Mouse (Mus musculus) hindbrain, embryonic 12.5 days (tissue): Measurements from ENCODE around the gene Fkbp9. TPM values are rescaled to one million over a fixed set of nuclear protein-coding genes. Genes with fewer than 3 reads are reported as not detected.

Experiments
- ATAC-seq: fragments of 200-750 bp; cut with Nextera tagmentation; 2 replicates; pipeline ENCODE4 v1.8.0; 2017; ENCODE audit warnings: moderate TSS enrichment; ENCODE audit not compliant: low FRiP score
- H3K27ac ChIP-seq: fragments of 300-500 bp; sonication (generic); 2 replicates; pipeline ENCODE4 v1.5.1; 2016; ENCODE audit warnings: mild to moderate bottlenecking
- H3K27me3 ChIP-seq: fragments of 300-500 bp; sonication (generic); 2 replicates; pipeline ENCODE4 v1.6.1; 2016; ENCODE audit warnings: mild to moderate bottlenecking
- H3K36me3 ChIP-seq: fragments of 300-500 bp; sonication (generic); 2 replicates; pipeline ENCODE4 v1.6.1; 2016; ENCODE audit warnings: mild to moderate bottlenecking
- H3K4me1 ChIP-seq: fragments of 300-500 bp; sonication (generic); 2 replicates; pipeline ENCODE4 v1.6.1; 2016
- H3K4me2 ChIP-seq: fragments of 300-500 bp; sonication (generic); replicated peaks from 2 replicates; pipeline ENCODE4 v1.6.1; 2016; ENCODE audit warnings: mild to moderate bottlenecking
- H3K4me3 ChIP-seq: fragments of 300-500 bp; sonication (generic); 2 replicates; pipeline ENCODE4 v1.5.1; 2016; ENCODE audit warnings: mild to moderate bottlenecking
- H3K9ac ChIP-seq: fragments of 300-500 bp; sonication (generic); 2 replicates; pipeline ENCODE4 v1.6.1; 2016; ENCODE audit warnings: mild to moderate bottlenecking, moderate library complexity
- H3K9me3 ChIP-seq: fragments of 300-500 bp; sonication (generic); replicated peaks from 2 replicates; pipeline ENCODE4 v1.6.1; 2016; ENCODE audit warnings: mild to moderate bottlenecking
- WGBS: fragments of 180-500 bp; shearing (Covaris S2); methylation state at CpG from one replicate; pipeline ENCODE4 v1.1.7; 2016; 5-methylcytosine and 5-hydroxymethylcytosine counted together
- polyA plus RNA-seq: library from polyadenylated mRNA; unstranded; fragments of >200 nt; fragmentation: Nextera tagmentation; extraction: Ambion mirVana; gene quantifications from 2 replicates; pipeline ENCODE4 v1.2.1, GENCODE M21; 2016

Fkbp9 gene
- polyA plus RNA-seq, 1 experiment from 2014 or later, result 92.2 TPM

DNA sequence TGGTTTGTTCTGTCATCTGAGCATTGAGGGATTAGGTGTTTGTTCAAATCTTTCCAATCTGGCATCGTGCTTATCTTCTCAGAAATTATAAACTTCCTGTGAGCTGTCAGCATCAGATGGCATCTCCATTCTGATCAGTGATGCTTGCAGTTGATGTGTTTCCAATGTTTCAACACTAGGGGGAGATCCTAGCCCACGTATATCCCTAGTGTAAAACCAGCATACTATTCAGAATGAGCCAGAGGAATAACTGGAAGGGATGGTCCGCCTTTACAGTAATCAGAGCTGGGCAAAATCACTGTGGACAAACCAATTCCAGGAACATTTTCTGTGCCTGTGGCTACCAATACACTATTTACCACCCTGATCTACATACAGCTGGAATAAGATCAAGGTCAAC lies 23.2 kb upstream of the Fkbp9 start:
- no peak overlapping the region for H3K4me3 ChIP-seq
- no peak overlapping the region for H3K27ac ChIP-seq
- H3K36me3 ChIP-seq, result no peaks in the 10 kb centered on the region
- WGBS, result 16% methylated on average over 3 of the region's 3 CpGs
- H3K9ac ChIP-seq, result no peak overlapping the region
- H3K4me1 ChIP-seq, result no peaks in the 10 kb centered on the region
- 0 out of 2 replicates have a peak, but pooled peaks cover 2% of the 10 kb centered on the region for H3K27me3 ChIP-seq
- H3K4me2 ChIP-seq, result no peak overlapping the region
- no peaks in the 10 kb centered on the region for H3K9me3 ChIP-seq
- peak; percentile 80 for ATAC-seq

DNA sequence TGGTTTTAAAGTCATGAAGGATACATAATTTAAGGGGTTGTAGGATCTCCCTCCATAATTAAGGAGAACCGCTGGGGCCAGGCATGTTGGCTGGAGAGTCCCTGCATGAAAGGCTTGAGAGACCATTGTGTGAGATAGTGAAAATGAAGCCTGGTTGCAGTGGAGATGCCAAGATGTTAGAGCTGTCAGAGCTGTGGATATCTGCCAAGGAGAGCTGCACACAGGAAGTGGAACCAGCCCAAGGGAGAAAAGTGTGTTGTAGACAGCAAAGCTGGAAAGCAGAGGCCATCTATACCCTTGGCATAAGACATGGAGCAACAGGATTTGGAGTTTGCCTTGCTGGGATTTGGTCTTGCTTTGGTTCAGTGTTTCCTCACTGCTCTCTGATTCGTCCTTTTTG lies 18.5 kb upstream of the Fkbp9 start:
- H3K4me1 ChIP-seq, result no peaks in the 10 kb centered on the region
- H3K4me3 ChIP-seq, result no peak overlapping the region
- no peaks in the 10 kb centered on the region for H3K9me3 ChIP-seq
- 62% methylated on average over 2 of the region's 2 CpGs for WGBS
- H3K27ac ChIP-seq, result no peak overlapping the region
- H3K4me2 ChIP-seq, result no peak overlapping the region
- H3K36me3 ChIP-seq, result no peaks in the 10 kb centered on the region
- no peak for ATAC-seq
- no peak overlapping the region for H3K9ac ChIP-seq
- H3K27me3 ChIP-seq, result no peaks in the 10 kb centered on the region

DNA sequence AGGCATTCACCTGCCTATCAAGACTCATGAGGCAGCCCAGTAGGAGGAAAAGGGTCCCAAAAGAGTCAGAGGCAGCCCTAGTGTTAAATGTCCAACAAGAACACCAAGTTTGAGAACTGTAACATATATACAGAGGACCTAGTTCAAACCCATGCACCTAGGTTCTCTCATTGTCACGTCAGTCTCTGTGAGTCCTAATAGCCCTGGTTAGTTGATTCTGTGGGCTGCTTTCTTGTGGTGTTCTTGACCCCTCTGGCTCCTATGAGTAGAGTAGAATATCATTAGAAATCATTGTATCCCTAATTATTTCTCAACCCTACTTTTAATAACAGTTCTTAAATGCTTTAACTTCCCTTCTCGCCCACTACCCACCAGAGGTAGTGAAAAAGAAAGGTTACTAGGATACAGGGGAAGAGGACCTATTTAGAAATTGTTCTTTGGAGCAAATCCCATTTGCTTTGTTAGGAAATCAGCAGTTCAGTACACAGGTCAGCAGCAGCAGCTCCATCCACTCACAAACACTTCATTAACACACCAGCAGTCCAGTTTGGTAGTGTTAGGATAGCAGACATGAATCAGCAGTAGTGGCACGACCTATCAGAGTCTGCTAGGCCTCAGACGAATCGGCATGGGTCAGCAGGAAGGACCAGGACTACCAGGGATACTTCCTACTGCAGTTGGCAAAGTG lies 13.3 kb upstream of the Fkbp9 start:
- Histone ChIP-seq H3K4me3 (no peak overlapping the region), H3K36me3 (no peaks in the 10 kb centered on the region), H3K9me3 (no peaks in the 10 kb centered on the region), H3K27me3 (no peaks in the 10 kb centered on the region), H3K9ac (no peak overlapping the region), H3K4me2 (no peak overlapping the region), H3K4me1 (no peaks in the 10 kb centered on the region), H3K27ac (no peak overlapping the region)
- ATAC-seq, result no peak
- WGBS, result 86% methylated on average over 5 of the region's 5 CpGs

DNA sequence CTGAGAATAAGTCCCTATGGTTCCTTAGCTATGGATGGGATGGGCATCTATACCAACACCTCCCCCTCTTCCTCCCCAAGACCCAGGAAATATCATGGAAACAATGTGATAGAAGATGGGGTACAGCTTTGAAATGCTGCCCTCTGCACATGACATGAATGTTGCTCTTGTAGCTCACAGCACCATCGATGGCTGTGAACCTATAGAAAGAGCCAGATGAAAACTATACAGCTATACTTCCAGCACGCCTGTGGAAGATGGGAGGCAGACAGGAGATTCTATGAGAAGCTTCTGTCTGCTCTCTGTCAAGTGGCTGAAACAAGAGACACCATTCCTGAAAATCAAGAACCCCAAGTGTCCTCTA lies 12.8 kb upstream of the Fkbp9 start:
- H3K36me3 ChIP-seq, result no peaks in the 10 kb centered on the region
- H3K27me3 ChIP-seq, result no peaks in the 10 kb centered on the region
- H3K9me3 ChIP-seq, result no peaks in the 10 kb centered on the region
- H3K4me3 ChIP-seq, result no peak overlapping the region
- H3K27ac ChIP-seq, result no peak overlapping the region
- H3K4me1 ChIP-seq, result no peaks in the 10 kb centered on the region
- ATAC-seq, result no peak
- 87% methylated on average over 2 of the region's 2 CpGs for WGBS
- no peak overlapping the region for H3K9ac ChIP-seq
- no peak overlapping the region for H3K4me2 ChIP-seq

DNA sequence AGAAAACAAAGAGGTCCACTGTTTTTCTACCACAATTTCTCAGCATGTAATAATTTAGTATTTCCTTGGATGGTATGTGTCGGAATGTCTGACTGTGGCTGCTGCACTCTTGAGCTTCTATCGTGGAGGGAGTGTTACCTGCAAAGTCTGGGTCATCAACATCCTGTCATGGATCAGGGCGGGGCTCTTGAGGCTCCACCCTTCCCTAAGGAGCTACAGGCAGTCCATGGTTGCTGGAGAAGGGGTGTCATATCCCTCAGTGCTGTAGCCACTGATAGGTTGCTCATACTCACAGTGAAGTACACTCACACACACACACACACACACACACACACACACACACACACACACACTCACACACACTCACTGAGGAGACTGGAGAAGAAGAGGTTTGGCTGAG lies 6.2 kb upstream of the Fkbp9 start:
- no peaks in the 10 kb centered on the region for H3K4me1 ChIP-seq
- 59% methylated on average over 3 of the region's 3 CpGs for WGBS
- H3K4me2 ChIP-seq, result no peak overlapping the region
- no peak overlapping the region for H3K27ac ChIP-seq
- H3K27me3 ChIP-seq, result no peaks in the 10 kb centered on the region
- no peak overlapping the region for H3K4me3 ChIP-seq
- no peak for ATAC-seq
- H3K9ac ChIP-seq, result no peak overlapping the region
- H3K36me3 ChIP-seq, result no peaks in the 10 kb centered on the region
- no peaks in the 10 kb centered on the region for H3K9me3 ChIP-seq

DNA sequence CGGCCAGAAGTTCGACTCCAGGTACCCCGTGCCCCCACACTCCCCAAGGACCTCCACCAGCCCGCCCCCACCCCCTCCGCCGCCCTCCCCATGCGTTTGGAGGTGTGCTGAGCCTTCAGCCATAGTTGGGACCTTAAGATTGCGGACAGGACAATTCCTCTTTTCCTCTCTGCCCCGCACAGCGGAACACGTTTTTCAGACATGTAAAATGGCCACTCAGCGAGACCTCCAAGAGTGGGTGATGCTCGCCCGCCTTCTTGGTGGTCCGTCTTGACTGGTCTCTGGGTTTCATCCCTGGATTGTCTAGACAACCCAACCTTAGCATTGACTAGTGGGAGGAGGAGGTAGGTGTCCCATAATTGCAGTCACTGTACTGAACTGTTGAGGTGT lies 543 bp downstream of the Fkbp9 start:
- Histone ChIP-seq H3K4me1 (peaks cover 6% of the 10 kb centered on the region; the same call in 1 of the 2 replicates), H3K4me2 (peak overlapping the region; percentile 65), H3K9ac (peak overlapping the region; percentile 60), H3K9me3 (no peaks in the 10 kb centered on the region), H3K4me3 (peak overlapping the region; percentile 49), H3K27me3 (no peaks in the 10 kb centered on the region), H3K36me3 (no peaks in the 10 kb centered on the region), H3K27ac (peak overlapping the region; percentile 19; the same call in 1 of the 2 replicates)
- 3% methylated on average over 15 of the region's 15 CpGs for WGBS
- ATAC-seq, result peak; percentile 23

DNA sequence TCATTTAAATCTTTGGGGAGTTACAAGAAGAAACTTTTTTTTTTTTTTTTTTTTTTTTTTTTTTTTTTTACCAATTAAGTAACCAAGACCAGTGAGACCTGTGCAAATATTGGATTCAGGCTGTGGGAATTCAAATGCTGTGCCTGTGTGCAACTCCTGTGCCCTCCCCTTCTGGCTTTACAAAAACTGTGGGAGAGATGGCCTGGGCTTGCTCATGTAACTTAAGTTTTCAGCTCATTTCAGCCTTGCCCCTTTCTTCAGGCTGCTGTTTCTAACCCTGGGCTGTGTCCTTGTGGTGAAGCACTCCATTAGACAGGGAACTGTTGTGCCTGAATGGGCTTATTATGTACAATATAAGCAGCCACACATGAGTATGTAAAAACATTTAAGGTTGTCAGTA lies 971 bp downstream of the Fkbp9 start:
- Histone ChIP-seq H3K4me3 (peak overlapping the region; percentile 49; the same call in 1 of the 2 replicates), H3K9me3 (no peaks in the 10 kb centered on the region)
- ATAC-seq, result no peak

DNA sequence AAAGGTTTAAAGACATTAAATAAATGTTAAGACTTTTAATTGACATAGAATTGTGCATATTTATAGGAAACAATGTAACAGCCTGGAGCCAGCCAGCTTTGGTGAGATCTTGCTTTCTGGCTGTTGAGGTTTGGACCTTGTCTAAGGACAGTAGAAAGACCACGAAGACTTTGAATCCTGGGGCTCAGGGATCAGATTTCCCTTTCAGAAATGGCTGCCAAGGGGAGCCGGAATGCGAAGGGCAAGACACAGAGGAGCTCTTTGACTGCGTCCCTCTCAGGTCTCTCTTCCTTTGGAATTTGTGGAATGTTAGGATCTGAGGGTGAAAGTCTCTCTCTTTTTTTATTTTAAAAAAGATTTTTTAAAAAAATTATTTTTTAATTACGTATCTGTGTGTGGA lies 2.9 kb downstream of the Fkbp9 start:
- Histone ChIP-seq H3K36me3 (no peaks in the 10 kb centered on the region), H3K4me1 (peaks cover 6% of the 10 kb centered on the region; the same call in 1 of the 2 replicates), H3K9me3 (no peaks in the 10 kb centered on the region), H3K27me3 (no peaks in the 10 kb centered on the region), H3K27ac (no peak overlapping the region), H3K4me2 (no peak overlapping the region), H3K4me3 (no peak overlapping the region), H3K9ac (no peak overlapping the region)
- ATAC-seq, result no peak
- 61% methylated on average over 5 of the region's 5 CpGs for WGBS

More for the DNA sequence above, 971 bp downstream of the Fkbp9 start:
- H3K27ac ChIP-seq, result no peak overlapping the region
- no peaks in the 10 kb centered on the region for H3K27me3 ChIP-seq
- H3K9ac ChIP-seq, result no peak overlapping the region
- peaks cover 6% of the 10 kb centered on the region; the same call in 1 of the 2 replicates for H3K4me1 ChIP-seq
- peak overlapping the region; percentile 65 for H3K4me2 ChIP-seq
- H3K36me3 ChIP-seq, result no peaks in the 10 kb centered on the region

DNA sequence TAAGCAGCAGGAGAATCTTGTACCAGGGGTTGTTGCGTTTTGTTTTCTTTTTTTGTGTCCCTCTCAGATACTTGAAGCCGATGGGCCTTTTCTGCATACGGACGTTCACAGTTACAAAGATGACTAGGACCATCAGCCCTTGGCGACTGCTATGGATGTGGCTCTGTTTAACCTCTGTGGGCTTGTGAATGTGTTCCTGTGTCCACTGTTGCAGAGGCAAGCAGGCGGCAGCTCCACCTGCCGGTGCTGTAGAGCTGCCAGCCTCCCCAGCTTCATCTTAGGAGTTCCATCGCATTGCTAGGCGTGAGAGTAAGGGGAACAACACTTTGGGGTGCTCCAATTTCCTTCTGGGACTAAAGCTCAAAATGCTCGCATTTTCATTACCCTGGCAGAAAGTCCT lies 3.7 kb downstream of the Fkbp9 start:
- no peak overlapping the region for H3K27ac ChIP-seq
- ATAC-seq, result no peak
- H3K9me3 ChIP-seq, result no peaks in the 10 kb centered on the region
- H3K4me2 ChIP-seq, result no peak overlapping the region
- H3K9ac ChIP-seq, result no peak overlapping the region
- WGBS, result 84% methylated on average over 10 of the region's 10 CpGs
- peaks cover 6% of the 10 kb centered on the region; the same call in 1 of the 2 replicates for H3K4me1 ChIP-seq
- no peak overlapping the region for H3K4me3 ChIP-seq
- no peaks in the 10 kb centered on the region for H3K27me3 ChIP-seq
- no peaks in the 10 kb centered on the region for H3K36me3 ChIP-seq

DNA sequence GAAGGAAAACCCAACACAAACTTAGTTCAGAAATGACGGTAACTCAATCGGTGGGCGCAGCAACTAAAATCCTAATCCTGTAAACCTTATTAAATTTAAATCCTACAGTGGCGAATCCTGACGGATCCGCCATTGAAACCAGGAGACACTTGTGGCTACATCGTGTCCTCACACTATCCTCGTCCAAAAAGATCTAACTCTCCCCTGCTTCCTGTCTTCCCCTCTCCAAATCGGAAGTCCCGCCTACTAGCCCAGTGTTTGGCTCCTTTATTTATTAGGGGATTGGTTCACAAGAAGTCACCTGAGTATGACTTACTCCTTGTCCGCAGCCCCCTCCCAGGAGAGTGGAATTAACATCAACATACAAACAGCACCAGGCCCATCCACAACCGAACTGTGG lies 5.3 kb downstream of the Fkbp9 start:
- Histone ChIP-seq H3K27me3 (no peaks in the 10 kb centered on the region), H3K9ac (no peak overlapping the region), H3K4me1 (peaks cover 6% of the 10 kb centered on the region; the same call in 1 of the 2 replicates), H3K4me2 (no peak overlapping the region), H3K27ac (no peak overlapping the region), H3K4me3 (no peak overlapping the region), H3K9me3 (no peaks in the 10 kb centered on the region), H3K36me3 (no peaks in the 10 kb centered on the region)
- no peak for ATAC-seq
- WGBS, result 95% methylated on average over 12 of the region's 12 CpGs

DNA sequence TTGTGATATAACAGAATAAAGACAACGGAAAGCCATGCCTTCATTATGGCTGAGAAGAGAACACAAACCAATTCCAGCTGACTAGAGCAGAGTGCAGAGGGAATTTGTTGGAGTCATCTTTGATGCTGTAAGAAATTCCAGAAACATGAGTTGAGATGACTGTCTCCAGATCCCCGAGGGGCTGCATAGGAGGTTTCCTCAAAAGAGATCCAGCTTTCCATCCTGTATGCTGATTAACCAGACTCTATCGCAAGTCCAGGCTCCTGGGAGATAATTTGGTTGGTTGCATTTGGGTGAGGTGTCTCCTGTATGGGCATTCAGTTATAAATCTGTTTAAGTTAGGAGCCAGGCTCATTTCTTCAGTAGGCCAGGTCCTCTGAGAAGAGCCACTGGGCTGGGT lies 5.8 kb downstream of the Fkbp9 start:
- no peak overlapping the region for H3K27ac ChIP-seq
- no peaks in the 10 kb centered on the region for H3K9me3 ChIP-seq
- H3K4me1 ChIP-seq, result 0 out of 2 replicates have a peak, but pooled peaks cover 3% of the 10 kb centered on the region
- H3K9ac ChIP-seq, result no peak overlapping the region
- ATAC-seq, result no peak
- H3K36me3 ChIP-seq, result no peaks in the 10 kb centered on the region
- 93% methylated on average over 3 of the region's 3 CpGs for WGBS
- H3K27me3 ChIP-seq, result no peaks in the 10 kb centered on the region
- H3K4me2 ChIP-seq, result no peak overlapping the region
- H3K4me3 ChIP-seq, result no peak overlapping the region

DNA sequence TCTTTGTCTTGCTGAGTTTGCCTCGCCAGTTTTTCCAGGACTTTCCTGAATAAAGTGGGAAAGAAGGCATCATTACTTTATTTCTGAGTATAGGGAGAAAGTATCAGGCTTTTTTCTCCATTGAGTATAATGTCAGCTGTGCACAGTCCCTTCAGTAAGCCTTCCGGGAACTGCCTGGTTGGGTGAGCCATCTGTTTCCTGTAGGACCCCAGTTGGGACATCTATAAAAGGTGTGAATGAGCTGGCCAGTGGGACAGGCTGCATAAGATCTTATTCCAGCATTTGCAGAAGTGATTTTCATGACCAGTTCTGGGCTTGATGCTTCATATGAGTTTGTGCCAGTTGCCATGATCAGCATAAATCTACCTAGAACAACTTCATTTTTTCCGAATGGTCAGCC lies 11.4 kb downstream of the Fkbp9 start:
- H3K27ac ChIP-seq, result no peak overlapping the region
- WGBS, result 93% methylated on average over 3 of the region's 3 CpGs

DNA sequence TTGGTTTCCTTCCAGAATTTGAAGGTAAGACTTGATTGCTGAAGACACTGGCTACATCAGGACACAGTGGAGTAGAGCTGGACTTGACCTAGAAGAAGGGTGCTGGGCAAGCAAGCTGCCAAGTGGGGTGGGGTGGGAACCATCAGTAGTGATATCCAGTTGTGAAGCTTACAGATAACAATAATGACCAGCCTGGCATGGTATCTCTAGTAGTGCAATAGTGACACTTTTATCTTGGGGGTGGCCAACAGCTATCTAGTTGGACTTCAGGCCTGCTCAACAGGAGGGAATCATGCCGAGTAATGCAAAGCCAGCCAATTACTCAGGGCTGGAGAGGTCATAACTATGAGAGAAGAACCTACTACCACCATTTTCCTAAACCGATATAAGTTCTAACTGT lies 12.5 kb downstream of the Fkbp9 start:
- Histone ChIP-seq H3K4me2 (no peak overlapping the region), H3K27ac (no peak overlapping the region), H3K27me3 (no peaks in the 10 kb centered on the region), H3K36me3 (no peaks in the 10 kb centered on the region), H3K4me3 (no peak overlapping the region), H3K9me3 (no peaks in the 10 kb centered on the region), H3K4me1 (no peaks in the 10 kb centered on the region), H3K9ac (no peak overlapping the region)
- WGBS, result 94% methylated on average over 2 of the region's 2 CpGs
- ATAC-seq, result no peak

More for the DNA sequence above, 11.4 kb downstream of the Fkbp9 start:
- Histone ChIP-seq H3K36me3 (no peaks in the 10 kb centered on the region), H3K4me3 (no peak overlapping the region), H3K4me1 (no peaks in the 10 kb centered on the region), H3K9me3 (no peaks in the 10 kb centered on the region), H3K9ac (no peak overlapping the region), H3K4me2 (no peak overlapping the region), H3K27me3 (no peaks in the 10 kb centered on the region)
- no peak for ATAC-seq
